In genomic region chr16:46146962-46147361, GRCm38 (mm10) we compare ENCODE assay signal across 25 mouse cellular contexts. TPM values are rescaled to one million over a fixed set of nuclear protein-coding genes. Genes with fewer than 3 reads are reported as not detected.
A peak's percentile ranks its signal among the peaks of the same experiment; 100 is the strongest.
DNase-seq lines count a peak whose midpoint lies in the region; ATAC-seq and TF ChIP-seq lines count a peak whose summit lies in the region.
"Had no signal": no experiment of that assay in that cellular context is flagged by ENCODE, and none has a peak within 500 bp of the region (broad histone marks: within the 10 kb centered on the region; RNA-seq: fewer than 3 reads in every experiment).

No protein-coding gene starts in this region.

- intact Hi-C loops in heart, postnatal 25 days (cut with DNase I): no loop called here

- no peak for TF ChIP-seq POLR2A in brain, embryonic 14.5 days (IDR thresholded peaks at IDR 0.05; ENCODE audit: borderline replicate concordance, extremely low read depth, insufficient read depth, insufficient read length, poor library complexity, severe bottlenecking)

- H3K36me3 ChIP-seq in heart, embryonic 13.5 days: no peaks in the 10 kb centered on the region
- H3K36me3 ChIP-seq in heart, postnatal 0 days (replicated peaks; ENCODE audit: control insufficient read depth, insufficient read depth, low read length): no peaks in the 10 kb centered on the region
- H3K36me3 ChIP-seq: forebrain, embryonic 15.5 days; hindbrain, embryonic 10.5 days; intestine, embryonic 15.5 days had no signal

- H3K4me1 ChIP-seq in heart, embryonic 13.5 days: peaks cover 24% of the 10 kb centered on the region
- H3K4me1 ChIP-seq in heart, postnatal 0 days (ENCODE audit: control insufficient read depth, insufficient read depth): no peaks in the 10 kb centered on the region
- H3K4me1 ChIP-seq: forebrain, embryonic 15.5 days; hindbrain, embryonic 10.5 days; intestine, embryonic 15.5 days had no signal

- WGBS in heart, embryonic 13.5 days: 24% methylated on average over 3 of the region's 3 CpGs
- WGBS in heart, postnatal 0 days: 13% methylated on average over 3 of the region's 3 CpGs

- H3K27ac ChIP-seq in heart, embryonic 13.5 days (replicated peaks): peak overlapping the region; percentile 24; the same call in 1 of the 2 replicates
- 0 out of 2 replicates have a peak overlapping the region, but pooled peaks have one; percentile 11 for H3K27ac ChIP-seq in heart, postnatal 0 days (ENCODE audit: low read depth)
- H3K27ac ChIP-seq: forebrain, embryonic 15.5 days; hindbrain, embryonic 10.5 days; hindbrain, embryonic 14.5 days; intestine, embryonic 15.5 days had no signal

- TF ChIP-seq CTCF in heart, postnatal 0 days (IDR thresholded peaks at IDR 0.05; ENCODE audit: low read depth): peak; percentile 31; the same call in 1 of the 2 replicates
- TF ChIP-seq CTCF in brain, embryonic 14.5 days (IDR thresholded peaks at IDR 0.05; ENCODE audit: borderline replicate concordance, extremely low read depth, insufficient read depth, insufficient read length): no peak

- no peak for ATAC-seq in heart, embryonic 13.5 days (ENCODE audit: extremely low read depth, insufficient number of reproducible peaks, low FRiP score, low TSS enrichment)
- ATAC-seq in heart, postnatal 0 days (ENCODE audit: insufficient read depth, low read depth): peak; percentile 51; the same call in 1 of the 2 replicates
- ATAC-seq: forebrain, embryonic 15.5 days; intestine, embryonic 15.5 days had no signal

- H3K4me3 ChIP-seq in heart, embryonic 13.5 days: no peak overlapping the region
- H3K4me3 ChIP-seq in heart, postnatal 0 days (ENCODE audit: low read depth, low read length): no peak overlapping the region
- H3K4me3 ChIP-seq: forebrain, embryonic 15.5 days; hindbrain, embryonic 10.5 days; intestine, embryonic 15.5 days had no signal

- no peak for TF ChIP-seq EP300 in heart, postnatal 0 days (IDR thresholded peaks at IDR 0.05; ENCODE audit: low read depth)

- peak; percentile 3 for DNase-seq in adrenal gland, adult 8-10 months
- no peak for DNase-seq in adrenal gland, adult 18-20 months (ENCODE audit: low spot score in 2 of 2)
- DNase-seq in heart, postnatal 25 days (ENCODE audit: low spot score): no peak
- DNase-seq in heart, postnatal 0 days (ENCODE audit: low spot score): peak; percentile 41
- DNase-seq in heart, adult 9 months (ENCODE audit: low spot score in 2 of 2): no peak
- peak; percentile 7 for DNase-seq in brain, embryonic 14.5 days (ENCODE audit: low read depth)
- no peak for DNase-seq in spleen, postnatal 36 days (ENCODE audit: low spot score in 2 of 2)
- DNase-seq: adrenal gland, adult 2 months; adrenal gland, postnatal 36 days; cerebellum, adult 18-20 months; cerebellum, adult 9-11 months; cerebellum, postnatal 36 days; gastrocnemius, postnatal 10 days; kidney, adult 18-20 months had no signal

- H3K9ac ChIP-seq in heart, embryonic 13.5 days: no peak overlapping the region
- no peak overlapping the region for H3K9ac ChIP-seq in heart, postnatal 0 days (replicated peaks; ENCODE audit: low read depth, low read length)
- H3K9ac ChIP-seq: forebrain, embryonic 15.5 days; hindbrain, embryonic 14.5 days; intestine, embryonic 15.5 days had no signal

- H3K4me2 ChIP-seq in heart, embryonic 13.5 days: no peak overlapping the region; the same call in 1 of the 2 replicates
- no peak overlapping the region for H3K4me2 ChIP-seq in heart, postnatal 0 days (ENCODE audit: low read depth, low read length)
- H3K4me2 ChIP-seq: forebrain, embryonic 15.5 days; hindbrain, embryonic 14.5 days; intestine, embryonic 15.5 days had no signal

- H3K9me3 ChIP-seq in heart, embryonic 13.5 days: no peaks in the 10 kb centered on the region
- H3K9me3 ChIP-seq in heart, postnatal 0 days (replicated peaks; ENCODE audit: control insufficient read depth, low read length): no peaks in the 10 kb centered on the region
- H3K9me3 ChIP-seq: forebrain, embryonic 15.5 days; hindbrain, embryonic 10.5 days; intestine, embryonic 15.5 days had no signal

- H3K27me3 ChIP-seq in heart, embryonic 13.5 days (replicated peaks): no peaks in the 10 kb centered on the region
- no peaks in the 10 kb centered on the region for H3K27me3 ChIP-seq in heart, postnatal 0 days (ENCODE audit: control insufficient read depth, insufficient read depth, low read length)
- H3K27me3 ChIP-seq: forebrain, embryonic 15.5 days; intestine, embryonic 15.5 days had no signal

RNA-seq across cellular contexts. Expression of gene Gm4737, which starts 7.9 kb away (rescaled TPM):
- 10 to 100 TPM; 26.7 to 32.2 (median 27.6) TPM for total RNA-seq in adrenal gland, adult 8-10 months (2022)
- 10 to 100 TPM; 25.4 to 31.3 TPM for total RNA-seq in adrenal gland, adult 18-20 months (2021)
- polyA plus RNA-seq in heart, embryonic 13.5 days (2015; fragmentation: Nextera tagmentation; extraction: Ambion mirVana): 1.5 and 2.2 TPM in 2 replicates
- 10 to 100 TPM; 12.4 to 12.7 TPM for total RNA-seq in heart, postnatal 25 days (2021)
- total RNA-seq in heart, postnatal 0 days (2014; rRNA removed; ENCODE audit: low replicate concordance): 3.1 and 4.5 TPM in 2 replicates
- polyA plus RNA-seq in heart, postnatal 0 days (2015; fragmentation: Nextera tagmentation; extraction: Ambion mirVana): 0.33 and 0.38 TPM in 2 replicates
- polyA plus RNA-seq in brain, embryonic 14.5 days (2012; rRNA removed): 5.8 and 6.2 TPM in 2 replicates

RNA-seq across cellular contexts. Expression of gene Cd96, which starts 26.9 kb away (rescaled TPM):
- under 1 TPM in 2 of 4 experiments, not detected in 2; 0.21 to 0.30 TPM for total RNA-seq in adrenal gland, adult 8-10 months (2022)
- total RNA-seq in adrenal gland, adult 18-20 months (2021): under 1 TPM in 1 of 2 experiments, not detected in 1; 0.16 TPM
- 0.08 TPM in 1 of 2 replicates, not detected in the other for polyA plus RNA-seq in heart, embryonic 13.5 days (2015; fragmentation: Nextera tagmentation; extraction: Ambion mirVana)
- total RNA-seq in heart, postnatal 25 days (2021): under 1 TPM in 1 of 2 experiments, not detected in 1; 0.10 TPM
- total RNA-seq in heart, postnatal 0 days (2014; rRNA removed; ENCODE audit: low replicate concordance): 0.08 TPM in 1 of 2 replicates, not detected in the other
- not detected in 2 replicates for polyA plus RNA-seq in heart, postnatal 0 days (2015; fragmentation: Nextera tagmentation; extraction: Ambion mirVana)
- 0.03 and 0.04 TPM in 2 replicates for polyA plus RNA-seq in brain, embryonic 14.5 days (2012; rRNA removed)
- total RNA-seq: adrenal gland, adult 2 months; adrenal gland, postnatal 36 days; gastrocnemius, postnatal 10 days; gastrocnemius, postnatal 4 days; MEL had no signal
- polyA plus RNA-seq: C2C12; forebrain, embryonic 11.5 days; forebrain, embryonic 15.5 days; frontal cortex, adult 2 months; hindbrain, embryonic 10.5 days; hindbrain, embryonic 14.5 days; kidney, embryonic 14.5 days had no signal

Comparison
In these comparisons a context has a peak if more than half of its experiments do, and no peak if none do; other contexts are left out.
1. DNase-seq: peak in adrenal gland, adult 8-10 months (single experiment), heart, postnatal 0 days (single experiment) and brain, embryonic 14.5 days (single experiment); none in adrenal gland, adult 18-20 months (0 of 2), heart, postnatal 25 days (single experiment), heart, adult 9 months (0 of 2) and spleen, postnatal 36 days (0 of 2).